Mouse (Mus musculus) limb, embryonic 15.5 days (tissue): ENCODE results near the gene Angpt4. TPM values are rescaled to one million over a fixed set of nuclear protein-coding genes. Genes with fewer than 3 reads are reported as not detected.
A peak's percentile ranks its signal among the peaks of the same experiment; 100 is the strongest.

Experiments used
- ATAC-seq: fragments of 200-750 bp; cut with Nextera tagmentation; 2 replicates; pipeline ENCODE4 v1.8.0; 2017; ENCODE audit warnings: low read depth, moderate TSS enrichment; ENCODE audit not compliant: insufficient number of reproducible peaks, low FRiP score, low TSS enrichment
- H3K27ac ChIP-seq: fragments of 300-500 bp; sonication (generic); 2 replicates; pipeline ENCODE4 v1.5.1; 2015; ENCODE audit warnings: moderate library complexity, mild to moderate bottlenecking, inconsistent platforms
- H3K27me3 ChIP-seq: fragments of 300-500 bp; sonication (generic); 2 replicates; pipeline ENCODE4 v1.6.1; 2015; ENCODE audit warnings: inconsistent platforms
- H3K36me3 ChIP-seq: fragments of 300-500 bp; sonication (generic); 2 replicates; pipeline ENCODE4 v1.6.1; 2015; ENCODE audit warnings: inconsistent platforms
- H3K4me1 ChIP-seq: fragments of 300-500 bp; sonication (generic); 2 replicates; pipeline ENCODE4 v1.6.1; 2015; ENCODE audit warnings: inconsistent platforms
- H3K4me2 ChIP-seq: fragments of 300-500 bp; sonication (generic); 2 replicates; pipeline ENCODE4 v1.6.1; 2015; ENCODE audit warnings: mild to moderate bottlenecking, inconsistent platforms
- H3K4me3 ChIP-seq: fragments of 300-500 bp; sonication (generic); 2 replicates; pipeline ENCODE4 v1.5.1; 2015; ENCODE audit warnings: mild to moderate bottlenecking, inconsistent platforms
- H3K9ac ChIP-seq: fragments of 300-500 bp; sonication (generic); 2 replicates; pipeline ENCODE4 v1.6.1; 2015; ENCODE audit warnings: inconsistent platforms
- H3K9me3 ChIP-seq: fragments of 300-500 bp; sonication (generic); 2 replicates; pipeline ENCODE4 v1.6.1; 2016; ENCODE audit warnings: inconsistent platforms
- WGBS: fragments of 180-500 bp; shearing (Covaris S2); methylation state at CpG from one replicate; pipeline ENCODE4 v1.1.7; 2015; 5-methylcytosine and 5-hydroxymethylcytosine counted together
- polyA plus RNA-seq: library from polyadenylated mRNA; unstranded; fragments of >200 nt; fragmentation: Nextera tagmentation; extraction: Ambion mirVana; gene quantifications from 2 replicates; pipeline ENCODE4 v1.2.1, GENCODE M21; 2015

Angpt4 gene
- 0.60 and 0.68 TPM in 2 replicates for polyA plus RNA-seq

GRCm38 (mm10) chr2:151910919-151911500 lies at the start of gene Angpt4:
Gene Angpt4 (plus strand): TSS chr2:151911210.
- H3K9ac ChIP-seq: no peak within 1 kb of the TSS
- no peak for ATAC-seq
- WGBS: 61% methylated on average over 12 of the region's 13 CpGs

GRCm38 (mm10) chr2:151862257-151862810 lies 48.7 kb upstream of the Angpt4 start:
- 50% methylated on average over 5 of the region's 5 CpGs for WGBS

More at GRCm38 (mm10) chr2:151910919-151911500, at the start of gene Angpt4:
- Histone ChIP-seq H3K4me2 (no peak within 1 kb of the TSS), H3K4me3 (no peak within 1 kb of the TSS), H3K27ac (no peak within 1 kb of the TSS), H3K36me3 (no peaks in the 10 kb centered on the region), H3K4me1 (peaks cover 25% of the 10 kb centered on the region), H3K27me3 (no peaks in the 10 kb centered on the region), H3K9me3 (no peaks in the 10 kb centered on the region)

DNA sequence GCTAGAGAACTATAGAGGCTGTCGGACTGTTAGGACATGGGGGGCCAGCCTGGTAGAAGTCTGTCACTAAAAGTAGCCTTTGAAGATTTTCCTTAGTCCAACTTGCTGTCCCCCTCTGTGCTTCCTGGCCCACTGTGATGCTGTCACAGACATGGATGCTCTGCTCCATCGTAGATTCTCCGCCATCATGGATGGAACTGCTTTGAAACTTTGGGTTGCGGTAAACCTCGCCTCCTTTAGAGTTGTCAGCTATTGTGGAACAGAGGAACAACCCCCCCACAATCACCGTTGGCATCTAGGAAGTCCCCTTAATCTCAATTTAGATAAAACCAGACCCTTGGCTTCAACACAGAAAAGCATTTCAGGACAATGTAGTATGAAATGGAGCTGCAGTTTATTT lies 46.1 kb upstream of the Angpt4 start:
- ATAC-seq: no peak
- Histone ChIP-seq H3K9me3 (no peaks in the 10 kb centered on the region), H3K27ac (no peak overlapping the region), H3K9ac (no peak overlapping the region), H3K4me1 (no peaks in the 10 kb centered on the region), H3K36me3 (no peaks in the 10 kb centered on the region), H3K4me3 (no peak overlapping the region), H3K4me2 (no peak overlapping the region), H3K27me3 (no peaks in the 10 kb centered on the region)
- 84% methylated on average over 6 of the region's 6 CpGs for WGBS

More at GRCm38 (mm10) chr2:151862257-151862810, 48.7 kb upstream of the Angpt4 start:
- no peaks in the 10 kb centered on the region for H3K27me3 ChIP-seq
- no peaks in the 10 kb centered on the region for H3K4me1 ChIP-seq
- no peaks in the 10 kb centered on the region for H3K9me3 ChIP-seq
- ATAC-seq: no peak
- no peak overlapping the region for H3K9ac ChIP-seq
- H3K27ac ChIP-seq: no peak overlapping the region
- H3K4me2 ChIP-seq: no peak overlapping the region
- no peak overlapping the region for H3K4me3 ChIP-seq
- H3K36me3 ChIP-seq: no peaks in the 10 kb centered on the region

- ATAC-seq: no peak
- WGBS: 24% methylated on average over 4 of the region's 4 CpGs
- no peak overlapping the region for H3K9ac ChIP-seq
Measured at GRCm38 (mm10) chr2:151866487-151866886, 44.5 kb upstream of the Angpt4 start.

DNA sequence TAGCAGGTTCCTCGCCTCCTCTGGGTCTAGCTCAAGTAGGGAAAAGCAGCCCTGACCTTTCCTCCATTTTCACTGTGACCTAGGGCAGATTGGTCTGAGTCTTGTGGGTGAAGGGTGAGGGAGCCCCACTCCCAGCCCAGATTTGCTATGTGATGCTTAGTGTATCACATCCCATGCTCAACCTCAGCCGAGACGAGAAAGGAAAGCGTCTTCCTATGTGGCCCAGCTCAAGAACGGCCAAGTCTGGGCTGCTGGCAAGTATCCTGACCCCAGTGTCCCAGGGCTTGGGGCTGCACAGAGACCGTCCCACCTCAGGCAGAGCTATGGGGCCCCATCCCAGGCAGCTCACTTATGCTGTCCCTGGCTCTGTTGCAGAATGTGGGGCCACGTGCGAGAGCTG lies 42.8 kb upstream of the Angpt4 start:
- WGBS: 86% methylated on average over 8 of the region's 8 CpGs
- H3K36me3 ChIP-seq: no peaks in the 10 kb centered on the region
- H3K27ac ChIP-seq: no peak overlapping the region
- no peaks in the 10 kb centered on the region for H3K9me3 ChIP-seq
- H3K4me3 ChIP-seq: no peak overlapping the region
- ATAC-seq: no peak
- H3K27me3 ChIP-seq: no peaks in the 10 kb centered on the region
- no peak overlapping the region for H3K4me2 ChIP-seq
- no peaks in the 10 kb centered on the region for H3K4me1 ChIP-seq
- H3K9ac ChIP-seq: no peak overlapping the region

More at GRCm38 (mm10) chr2:151866487-151866886, 44.5 kb upstream of the Angpt4 start:
- H3K4me1 ChIP-seq: no peaks in the 10 kb centered on the region
- H3K27me3 ChIP-seq: no peaks in the 10 kb centered on the region
- no peaks in the 10 kb centered on the region for H3K36me3 ChIP-seq
- no peak overlapping the region for H3K4me2 ChIP-seq
- H3K4me3 ChIP-seq: no peak overlapping the region
- H3K9me3 ChIP-seq: no peaks in the 10 kb centered on the region
- no peak overlapping the region for H3K27ac ChIP-seq

DNA sequence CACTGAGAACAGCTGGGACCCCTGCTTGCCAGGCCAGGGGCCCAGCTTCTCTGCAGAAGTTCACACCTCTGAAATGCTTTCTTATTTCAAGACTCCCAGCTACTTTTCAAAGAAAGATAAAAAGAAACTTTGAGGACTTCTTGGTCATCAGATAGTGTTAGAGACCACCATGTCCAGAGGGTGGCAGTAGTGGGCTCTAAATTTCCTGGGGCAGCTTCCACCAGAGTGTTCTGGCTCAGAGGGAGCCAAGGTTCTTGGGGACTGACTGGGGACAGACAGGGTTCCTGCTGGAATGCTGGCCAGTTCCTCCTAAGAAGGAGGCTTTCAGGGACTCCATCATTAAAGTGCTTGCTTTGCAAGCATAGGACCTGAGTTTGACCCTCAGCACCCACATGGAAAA lies 36.5 kb upstream of the Angpt4 start:
- Histone ChIP-seq H3K4me2 (no peak overlapping the region), H3K9me3 (no peaks in the 10 kb centered on the region), H3K27me3 (no peaks in the 10 kb centered on the region), H3K27ac (no peak overlapping the region), H3K36me3 (no peaks in the 10 kb centered on the region), H3K9ac (no peak overlapping the region), H3K4me3 (no peak overlapping the region), H3K4me1 (peaks cover 5% of the 10 kb centered on the region)
- no peak for ATAC-seq

- no peaks in the 10 kb centered on the region for H3K36me3 ChIP-seq
- no peak overlapping the region for H3K4me2 ChIP-seq
- no peak overlapping the region for H3K27ac ChIP-seq
- H3K9ac ChIP-seq: no peak overlapping the region
- WGBS: 12% methylated on average over 8 of the region's 8 CpGs
- H3K27me3 ChIP-seq: no peaks in the 10 kb centered on the region
- ATAC-seq: 0 out of 2 replicates have a peak, but pooled peaks have one; percentile 3
- no peak overlapping the region for H3K4me3 ChIP-seq
- peaks cover 5% of the 10 kb centered on the region for H3K4me1 ChIP-seq
- no peaks in the 10 kb centered on the region for H3K9me3 ChIP-seq
Measured at GRCm38 (mm10) chr2:151876012-151876485, 35.0 kb upstream of the Angpt4 start.

GRCm38 (mm10) chr2:151878645-151879044 lies 32.4 kb upstream of the Angpt4 start:
- no peak overlapping the region for H3K4me3 ChIP-seq
- H3K27me3 ChIP-seq: no peaks in the 10 kb centered on the region
- no peaks in the 10 kb centered on the region for H3K36me3 ChIP-seq
- H3K4me1 ChIP-seq: peaks cover 5% of the 10 kb centered on the region
- H3K27ac ChIP-seq: no peak overlapping the region
- H3K4me2 ChIP-seq: no peak overlapping the region
- WGBS: 64% methylated on average over 3 of the region's 3 CpGs
- ATAC-seq: 0 out of 2 replicates have a peak, but pooled peaks have one; percentile 32
- H3K9me3 ChIP-seq: no peaks in the 10 kb centered on the region
- H3K9ac ChIP-seq: no peak overlapping the region

GRCm38 (mm10) chr2:151879760-151880159 lies 31.2 kb upstream of the Angpt4 start:
- H3K9me3 ChIP-seq: no peaks in the 10 kb centered on the region
- H3K27me3 ChIP-seq: no peaks in the 10 kb centered on the region
- H3K9ac ChIP-seq: no peak overlapping the region
- no peaks in the 10 kb centered on the region for H3K36me3 ChIP-seq
- H3K4me3 ChIP-seq: no peak overlapping the region
- H3K4me1 ChIP-seq: peaks cover 5% of the 10 kb centered on the region
- ATAC-seq: no peak
- no peak overlapping the region for H3K4me2 ChIP-seq
- 57% methylated on average over 2 of the region's 2 CpGs for WGBS
- no peak overlapping the region for H3K27ac ChIP-seq

GRCm38 (mm10) chr2:151891031-151891430 lies 20.0 kb upstream of the Angpt4 start:
- no peaks in the 10 kb centered on the region for H3K36me3 ChIP-seq
- no peaks in the 10 kb centered on the region for H3K9me3 ChIP-seq
- no peaks in the 10 kb centered on the region for H3K27me3 ChIP-seq
- ATAC-seq: no peak
- H3K9ac ChIP-seq: no peak overlapping the region
- 29% methylated on average over 6 of the region's 6 CpGs for WGBS
- H3K4me3 ChIP-seq: no peak overlapping the region
- H3K4me1 ChIP-seq: peaks cover 17% of the 10 kb centered on the region
- no peak overlapping the region for H3K27ac ChIP-seq
- no peak overlapping the region for H3K4me2 ChIP-seq

- Histone ChIP-seq H3K9ac (no peak overlapping the region), H3K36me3 (no peaks in the 10 kb centered on the region), H3K4me1 (peaks cover 17% of the 10 kb centered on the region), H3K4me2 (no peak overlapping the region), H3K27ac (no peak overlapping the region), H3K9me3 (no peaks in the 10 kb centered on the region), H3K4me3 (no peak overlapping the region), H3K27me3 (no peaks in the 10 kb centered on the region)
- ATAC-seq: no peak
- 51% methylated on average over 15 of the region's 15 CpGs for WGBS
Measured at GRCm38 (mm10) chr2:151893122-151893774, 17.8 kb upstream of the Angpt4 start.
